Mouse (Mus musculus): ENCODE measurements around the gene Rps6kb1.
"Not testable (repeated sequence)": the region's sequence is repeated elsewhere in the genome, so short reads cannot be mapped to it uniquely, and the experiment has no call there.

Gene Rps6kb1

DNA sequence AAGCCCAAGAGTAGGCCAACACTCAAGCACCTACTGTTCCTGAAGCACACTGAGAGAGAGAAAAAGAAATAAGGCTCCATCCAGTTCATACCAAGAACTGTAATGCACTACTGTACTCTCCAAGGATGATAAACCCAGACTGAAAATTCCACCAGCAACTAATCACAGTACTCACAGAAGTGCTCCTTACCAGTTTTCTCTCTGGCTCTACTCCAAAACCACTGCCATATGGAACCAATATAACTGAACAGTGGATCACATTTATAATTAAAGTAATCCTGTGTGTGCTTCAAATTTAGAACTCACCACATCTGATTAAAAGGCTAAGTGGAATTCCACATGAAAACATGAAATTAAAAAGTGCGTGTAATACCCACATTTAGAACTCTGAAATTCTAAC is 1.8 kb downstream of the Rps6kb1 start:
- DNase-seq (ENCODE audit: low spot score in 2 of 2): no peak

DNA sequence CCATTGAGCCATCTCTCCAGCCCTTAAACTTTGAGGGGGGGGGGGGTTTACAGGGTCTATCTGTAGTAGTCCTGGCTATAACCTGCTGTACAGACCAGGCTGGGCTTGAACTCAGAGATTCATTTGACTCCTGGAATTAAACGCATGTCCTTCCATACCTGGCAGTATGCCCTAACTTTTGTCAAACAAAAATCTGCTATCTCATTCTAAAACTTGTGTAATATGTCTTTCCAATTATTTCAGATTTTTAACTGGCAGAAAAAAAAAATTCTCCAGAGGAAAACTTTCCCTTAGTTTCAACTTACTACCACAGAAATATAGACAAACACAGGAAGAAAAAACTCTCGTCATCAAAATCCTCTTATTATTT is 4.1 kb downstream of the Rps6kb1 start:
- DNase-seq (ENCODE audit: low spot score in 2 of 2): no peak

DNA sequence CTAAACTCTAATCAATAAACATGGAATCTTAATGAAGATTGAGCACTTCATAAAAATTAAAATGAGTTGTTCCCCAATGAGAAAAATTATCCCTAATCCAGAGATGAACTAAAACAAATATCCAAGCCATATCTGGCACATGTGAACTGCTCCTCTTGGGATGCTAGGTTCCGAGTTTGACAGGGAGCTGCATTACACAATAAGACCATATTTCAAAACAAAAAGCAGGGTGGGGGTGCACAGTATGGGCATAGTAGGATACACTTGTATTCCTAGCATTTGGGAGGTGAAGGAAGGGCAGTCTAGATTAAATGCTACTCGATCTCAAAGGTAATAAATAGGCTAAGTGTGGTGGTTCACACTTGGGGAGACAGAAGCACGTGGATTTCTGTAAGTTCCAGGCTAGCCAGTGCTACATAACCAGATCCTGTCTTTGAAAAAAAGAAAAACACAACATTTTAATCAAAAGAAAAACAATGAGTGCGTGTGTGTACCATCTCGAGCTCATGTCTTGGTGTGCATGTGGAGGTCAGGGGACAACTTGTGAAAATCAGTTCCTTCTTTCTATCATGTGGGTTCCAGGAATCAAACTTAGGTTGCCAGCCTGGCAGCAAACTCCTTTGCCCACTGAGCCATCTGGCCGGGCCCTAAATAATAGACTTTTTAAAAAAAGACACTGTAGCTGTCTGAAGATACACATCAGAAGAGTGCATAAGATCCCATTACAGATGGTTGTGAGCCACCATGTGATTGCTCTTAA is 4.7 kb downstream of the Rps6kb1 start:
- DNase-seq (ENCODE audit: low spot score in 2 of 2): no peak

DNA sequence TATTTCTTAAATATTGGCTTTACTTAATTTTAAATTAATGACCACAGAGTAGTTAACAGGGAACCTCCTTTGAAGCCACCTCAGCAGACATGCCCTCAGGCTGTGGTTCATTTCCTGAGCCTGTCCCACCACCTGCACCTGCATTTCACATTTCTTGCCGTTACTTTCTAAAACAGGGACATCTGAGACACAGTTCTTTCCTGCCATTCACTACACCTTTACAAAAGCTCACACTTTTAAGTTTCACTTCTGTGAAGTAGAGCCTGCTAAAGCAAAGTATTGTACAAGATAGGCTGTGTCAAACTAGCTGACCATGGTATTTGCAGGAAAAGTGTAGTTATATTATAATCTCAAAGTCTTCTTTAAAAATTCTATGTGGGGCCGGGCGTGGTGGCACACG is 5.8 kb downstream of the Rps6kb1 start:
- DNase-seq (ENCODE audit: low spot score in 2 of 2): no peak

DNA sequence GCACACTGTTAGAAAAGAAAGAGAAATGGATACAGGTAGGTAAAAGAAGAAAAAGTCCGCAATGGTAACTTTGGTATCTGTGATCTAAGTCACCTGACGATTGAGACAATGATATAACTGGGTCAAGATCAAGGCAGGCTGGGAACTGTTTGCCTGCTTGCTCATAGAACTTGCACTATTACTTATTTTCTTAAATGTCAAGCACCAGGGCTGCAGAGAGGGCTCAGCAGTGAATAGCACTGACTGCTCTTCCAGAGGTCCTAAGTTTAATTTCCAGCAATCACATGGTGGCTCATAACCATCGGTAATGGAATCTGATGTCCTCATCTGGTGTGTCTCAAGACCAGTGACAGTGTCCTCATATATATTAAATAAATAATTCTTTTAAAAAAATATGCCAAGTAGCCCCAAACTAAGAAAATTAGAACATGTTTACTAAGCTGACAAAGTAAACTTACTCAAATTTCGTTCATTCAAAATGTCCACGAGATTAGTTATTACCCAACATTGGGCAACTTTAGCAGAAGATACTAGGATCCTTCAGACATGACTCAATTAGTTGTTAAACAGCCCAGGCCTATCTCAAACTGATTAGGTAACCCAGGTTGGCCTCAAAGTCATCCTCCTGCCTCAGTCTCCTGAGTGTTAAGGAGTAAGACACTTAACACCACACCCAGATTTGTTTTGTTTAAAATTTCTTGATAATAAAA is 10.2 kb downstream of the Rps6kb1 start:
- DNase-seq (ENCODE audit: low spot score in 2 of 2): no peak

DNA sequence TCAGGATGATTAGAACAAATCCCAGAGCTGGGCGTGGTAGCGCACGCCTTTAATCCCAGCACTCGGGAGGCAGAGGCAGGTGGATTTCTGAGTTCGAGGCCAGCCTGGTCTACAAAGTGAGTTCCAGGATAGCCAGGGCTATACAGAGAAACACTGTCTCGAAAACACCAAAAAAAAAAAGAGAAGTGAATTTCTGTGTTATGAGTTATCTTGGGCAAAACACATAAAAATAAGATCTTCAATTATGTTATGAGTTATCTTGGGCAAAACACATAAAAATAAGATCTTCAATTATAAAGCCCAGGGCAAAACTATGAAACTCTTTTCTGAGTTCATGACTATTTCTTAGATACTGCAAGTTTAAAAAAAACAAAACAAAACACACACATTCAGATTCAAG is 11.3 kb downstream of the Rps6kb1 start:
- not testable (repeated sequence) for DNase-seq (ENCODE audit: low spot score in 2 of 2)

DNA sequence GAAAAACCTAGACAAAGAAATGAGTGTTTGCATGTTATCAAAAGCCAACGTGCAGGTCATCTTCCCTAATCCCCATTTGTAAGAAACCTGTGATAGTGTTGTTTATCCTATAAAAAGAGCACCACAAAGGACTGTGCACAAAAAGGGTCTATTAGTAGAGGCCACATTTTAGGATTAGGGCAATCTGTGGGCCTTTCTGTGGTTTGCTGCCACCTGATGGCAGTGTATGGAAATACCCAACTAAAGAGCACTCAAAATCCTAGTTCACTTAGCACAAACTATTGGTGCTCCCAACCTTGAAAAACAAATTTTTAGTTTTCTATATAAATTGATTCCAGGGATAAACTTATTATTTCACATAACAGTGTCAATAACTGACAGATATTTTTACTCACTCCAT is 11.8 kb downstream of the Rps6kb1 start:
- DNase-seq (ENCODE audit: low spot score in 2 of 2): no peak

DNA sequence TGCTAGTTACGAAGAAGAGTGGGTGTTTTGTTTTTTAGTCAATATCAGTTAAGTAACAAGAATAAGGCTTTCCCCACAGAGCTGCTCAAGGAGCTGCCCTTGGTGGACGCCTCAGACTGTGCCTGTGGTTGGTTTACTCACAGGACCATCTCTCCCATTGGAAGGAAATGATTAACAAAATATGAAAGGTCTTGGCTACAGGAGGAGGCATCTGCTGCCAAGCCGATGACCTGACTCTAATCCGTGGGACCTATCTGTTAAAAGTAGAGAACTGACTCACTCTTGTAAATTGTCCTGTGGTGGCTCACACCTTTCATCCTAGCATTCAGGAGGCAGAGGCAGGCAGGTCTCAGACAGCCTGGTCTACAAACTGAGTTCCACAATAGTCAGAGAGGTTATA is 17.1 kb downstream of the Rps6kb1 start:
- DNase-seq (ENCODE audit: low spot score in 2 of 2): no peak

DNA sequence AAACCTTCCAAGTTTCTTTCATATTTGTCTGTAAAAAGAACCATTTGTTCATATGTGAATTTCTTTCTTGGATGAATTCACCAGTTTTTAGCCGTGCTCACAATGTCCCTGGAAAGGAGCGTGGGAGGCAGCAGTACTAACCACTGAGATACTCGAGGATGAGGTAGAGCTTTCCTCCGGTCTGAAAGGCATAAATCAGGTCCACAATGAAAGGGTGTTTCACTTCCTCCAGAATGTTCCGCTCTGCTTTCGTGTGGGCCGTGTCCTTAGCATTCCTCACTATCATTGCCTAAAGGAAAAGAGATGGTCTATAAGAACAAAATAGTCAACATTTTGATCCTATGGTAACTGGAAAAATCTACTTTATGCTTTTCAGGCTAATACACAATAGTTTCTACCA is 24.9 kb downstream of the Rps6kb1 start:
- DNase-seq (ENCODE audit: low spot score in 2 of 2): no peak

DNA sequence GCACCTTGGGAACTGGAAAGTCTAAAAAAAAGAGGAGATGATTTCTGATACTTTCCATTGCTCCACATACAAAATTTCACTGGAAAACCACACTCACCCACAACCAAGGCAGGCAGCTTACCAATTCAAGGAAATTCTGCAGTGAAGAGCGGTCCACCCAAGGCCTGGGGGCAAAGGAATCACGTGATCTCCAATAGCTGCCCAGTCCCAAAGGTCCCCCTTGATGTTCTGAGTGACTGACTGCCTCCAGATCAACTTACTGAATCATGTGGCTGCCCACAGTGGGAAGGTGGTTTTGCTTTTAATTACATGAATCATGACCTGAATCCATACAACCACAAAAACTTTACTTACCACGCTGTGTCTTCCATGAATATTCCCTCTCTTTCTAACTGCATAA is 27.4 kb downstream of the Rps6kb1 start:
- DNase-seq (ENCODE audit: low spot score in 2 of 2): no peak

DNA sequence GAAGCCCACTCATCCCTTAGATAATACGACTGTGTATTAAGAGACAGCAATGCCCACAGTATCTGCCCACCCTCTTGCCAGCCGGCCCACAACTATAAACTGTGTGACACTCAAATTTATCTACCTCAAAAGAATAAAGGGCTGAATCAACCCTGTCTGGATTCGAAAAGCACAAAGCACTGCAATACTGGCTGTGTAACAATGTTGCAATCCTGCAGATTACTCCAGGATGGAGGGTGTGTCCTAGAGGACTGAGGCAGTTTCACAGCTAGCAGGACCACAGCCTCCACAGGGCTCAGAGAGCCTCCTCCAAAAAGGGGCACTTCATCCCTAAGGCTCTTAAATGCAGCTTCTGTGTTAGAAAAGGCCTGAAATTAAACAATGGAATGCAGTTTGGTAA is 28.0 kb downstream of the Rps6kb1 start:
- no peak for DNase-seq (ENCODE audit: low spot score in 2 of 2)

DNA sequence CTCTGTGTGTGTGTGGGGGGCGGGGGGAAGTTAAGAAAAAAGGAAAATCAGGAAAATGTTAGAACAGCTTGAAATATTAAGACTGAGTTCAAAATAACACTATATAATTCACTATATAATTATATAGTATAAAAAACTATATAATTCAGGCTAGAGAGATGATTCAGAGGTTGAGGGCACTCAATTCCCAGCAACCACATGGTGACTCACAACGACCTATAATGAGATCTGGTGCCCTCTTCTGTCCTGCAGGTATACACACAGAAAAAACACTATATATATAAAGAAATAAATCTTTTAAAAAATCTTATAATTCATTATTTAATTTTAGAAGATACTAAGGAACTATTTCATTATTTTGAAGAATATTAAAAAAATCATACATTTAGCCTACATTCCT is 36.6 kb downstream of the Rps6kb1 start:
- no peak for DNase-seq (ENCODE audit: low spot score in 2 of 2)

DNA sequence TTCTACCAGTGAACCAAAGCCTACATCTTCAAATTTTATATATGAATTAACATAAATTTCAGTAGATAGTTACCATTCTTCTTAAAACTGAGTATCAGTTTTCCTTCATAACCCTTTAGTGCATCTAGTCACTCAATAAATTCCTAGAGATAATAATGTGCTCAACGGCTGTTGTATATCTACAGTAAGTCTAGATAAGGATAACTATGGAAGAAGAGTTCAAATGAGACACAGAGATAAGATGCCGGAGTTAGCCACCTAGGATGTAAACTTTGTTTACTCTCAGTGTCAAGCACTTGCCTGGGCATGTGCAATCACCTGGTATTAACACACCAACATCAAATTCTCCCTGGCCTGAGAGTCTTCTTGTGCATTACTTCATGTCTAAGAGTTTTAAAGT is 37.3 kb downstream of the Rps6kb1 start:
- no peak for DNase-seq (ENCODE audit: low spot score in 2 of 2)

DNA sequence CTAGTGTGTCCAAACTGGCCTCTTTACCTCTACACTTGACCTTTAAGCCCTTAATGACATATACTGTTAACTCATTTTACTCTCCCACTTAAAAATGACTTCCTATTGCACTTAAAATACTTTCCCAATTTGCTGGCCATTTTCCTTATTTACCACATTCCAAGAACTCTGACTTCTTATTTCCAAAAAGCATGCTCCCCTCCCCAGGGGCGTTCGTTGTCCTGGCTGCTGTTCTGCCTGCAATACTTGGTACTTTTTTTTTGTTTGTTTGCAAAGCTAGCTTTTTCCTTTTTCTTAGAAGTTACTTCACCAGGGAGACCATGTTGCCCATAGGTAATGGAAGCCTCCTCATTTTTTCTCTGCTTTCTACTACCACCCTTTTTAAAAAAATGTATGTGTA is 41.5 kb downstream of the Rps6kb1 start:
- DNase-seq (ENCODE audit: low spot score in 2 of 2): no peak

DNA sequence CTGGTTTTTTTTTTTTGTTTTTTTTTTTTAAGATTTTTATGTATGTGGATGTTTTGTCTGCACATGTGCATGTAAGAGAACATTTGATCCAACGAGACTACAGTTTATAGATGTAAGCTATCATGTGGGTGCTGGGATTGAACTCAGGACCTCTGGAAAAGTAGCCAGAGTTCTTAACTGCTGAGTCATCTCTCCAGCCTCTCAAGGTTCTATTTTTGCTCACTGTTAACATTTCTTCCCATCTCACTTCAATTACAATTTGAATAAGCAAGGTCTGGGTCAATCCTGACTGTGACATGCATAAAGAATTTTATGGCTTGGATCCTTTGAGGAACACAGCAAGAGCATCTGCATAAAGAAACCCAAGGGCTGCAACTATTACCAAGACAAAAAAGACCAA is 43.8 kb downstream of the Rps6kb1 start:
- DNase-seq (ENCODE audit: low spot score in 2 of 2): no peak

DNA sequence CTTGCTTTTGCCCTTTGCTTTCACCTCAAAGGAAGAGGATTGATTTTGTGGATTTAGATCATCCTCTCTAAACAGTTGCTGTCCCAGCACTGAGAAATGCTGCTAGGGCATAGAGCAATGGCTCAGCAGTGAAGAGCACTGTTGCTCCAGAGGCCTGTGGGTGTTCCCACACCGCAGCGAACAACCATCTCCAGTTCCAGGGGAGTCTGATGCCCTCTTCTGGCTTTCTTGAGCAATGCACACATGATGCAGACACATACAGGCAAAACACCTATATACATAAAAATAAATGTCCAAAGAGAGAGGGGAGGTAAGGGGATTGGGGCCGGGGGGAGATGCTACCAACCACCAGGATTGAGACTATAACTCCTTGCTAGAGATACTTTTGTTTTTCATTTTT is 46.7 kb downstream of the Rps6kb1 start:
- no peak for DNase-seq (ENCODE audit: low spot score in 2 of 2)

DNA sequence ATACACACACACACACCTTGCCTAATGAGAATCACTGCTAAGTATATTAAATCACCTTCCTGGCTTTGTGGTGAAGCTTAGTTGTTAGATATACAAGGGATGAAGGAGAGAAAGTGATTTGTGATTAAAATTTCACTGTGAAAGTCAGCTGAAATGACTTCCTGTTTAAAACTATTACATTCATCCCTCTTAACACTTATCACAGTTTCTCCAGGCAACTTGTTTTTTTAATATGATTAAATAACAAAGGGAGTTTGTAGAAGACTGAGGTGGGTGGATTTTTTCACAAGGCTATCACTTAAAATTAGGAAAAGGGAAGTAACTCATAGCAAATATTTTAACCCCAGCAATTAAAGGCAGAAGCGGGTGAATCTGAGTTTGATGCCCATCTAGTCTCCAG is 47.2 kb downstream of the Rps6kb1 start:
- DNase-seq (ENCODE audit: low spot score in 2 of 2): no peak

DNA sequence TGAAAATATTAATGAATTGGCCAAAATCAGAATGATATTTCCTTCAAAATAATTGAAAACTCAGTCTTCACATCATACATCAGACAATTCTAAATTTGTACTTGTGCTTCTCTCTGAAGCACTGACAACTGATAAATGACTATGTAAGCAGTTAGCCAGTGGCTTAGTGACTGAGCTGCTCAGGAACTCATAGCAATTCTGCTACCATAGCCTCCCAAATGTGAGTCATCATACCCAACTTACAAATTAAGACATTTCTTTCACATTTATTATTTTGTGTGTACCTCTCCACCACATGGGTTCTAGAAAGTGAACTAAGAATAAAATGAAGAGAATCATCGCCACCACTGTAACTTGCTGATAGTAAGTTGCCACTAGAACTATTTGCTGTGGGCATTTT is 53.8 kb downstream of the Rps6kb1 start:
- no peak for DNase-seq (ENCODE audit: low spot score in 2 of 2)

DNA sequence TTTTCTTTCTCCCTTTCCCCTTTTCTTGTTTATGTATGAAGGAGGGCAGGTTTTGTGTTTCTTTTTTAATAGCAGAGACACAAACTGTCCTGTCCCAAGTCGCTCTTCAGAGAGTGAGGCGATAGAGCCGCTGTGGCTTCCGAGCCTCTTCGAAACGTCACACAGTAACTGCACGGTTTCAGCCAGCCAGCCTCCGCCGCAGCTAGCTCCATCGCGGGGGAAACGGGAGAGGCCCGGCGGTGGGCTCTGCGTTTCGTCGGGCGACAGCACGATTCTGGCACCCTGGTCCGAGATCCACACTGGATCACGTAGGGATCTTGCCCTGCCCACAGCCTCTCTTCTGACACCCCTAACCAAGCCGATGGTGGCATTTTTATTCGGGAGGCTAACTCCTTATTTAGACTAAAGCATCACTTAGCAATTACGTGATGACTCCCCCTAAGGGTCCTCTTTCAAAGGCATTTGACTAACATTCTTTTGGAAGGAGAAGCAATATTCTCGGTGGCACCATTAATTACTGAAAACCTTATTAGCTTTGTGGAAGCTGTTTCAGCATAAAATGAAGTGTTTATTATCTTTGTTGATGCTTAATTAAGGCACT is 59.6 kb downstream of the Rps6kb1 start:
- DNase-seq (ENCODE audit: low spot score in 2 of 2): peak; percentile 20 to 38

DNA sequence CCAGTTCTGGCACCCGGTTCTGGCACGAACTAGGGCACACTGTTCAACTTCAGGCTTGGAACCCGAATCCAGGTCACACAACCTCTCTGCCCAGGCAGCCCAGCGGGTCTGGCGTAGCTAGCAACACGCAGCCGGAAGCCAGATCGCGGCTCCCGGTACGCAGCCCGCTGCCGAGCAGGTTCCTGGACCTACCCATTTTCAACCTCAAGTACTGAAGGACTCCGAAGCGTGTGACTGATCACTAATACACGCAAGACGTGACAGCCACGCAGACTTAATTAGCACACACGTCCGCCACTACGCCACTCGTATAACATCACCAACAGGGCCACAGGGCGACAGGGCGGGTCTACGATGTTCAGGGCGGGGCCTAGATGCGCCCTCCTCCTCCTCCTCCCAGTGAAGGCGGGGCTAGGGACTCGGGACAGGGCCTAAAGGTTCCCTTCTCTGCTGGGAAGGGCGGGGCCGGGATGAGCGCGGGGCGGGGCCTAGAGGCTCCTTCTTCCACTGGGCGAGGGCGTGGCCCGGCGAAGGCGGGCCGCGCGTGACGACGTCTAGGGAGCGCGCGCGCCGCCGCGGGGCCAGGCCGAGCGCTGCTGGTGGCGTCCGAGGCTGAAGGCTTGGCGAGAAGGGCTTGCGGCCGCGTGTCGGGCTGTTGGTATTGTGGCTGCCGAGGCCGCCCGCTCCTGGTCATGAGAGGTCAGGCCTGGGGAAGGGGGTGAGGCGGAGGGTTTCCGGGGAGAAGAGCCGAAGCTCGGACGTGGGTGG is 60.3 kb downstream of the Rps6kb1 start, which contains the start of gene Rnft1:
Rnft1 (plus strand) TSS at position 557 of the 768 bp plus-strand sequence.
- peak; percentile 98 to 99 for DNase-seq (ENCODE audit: low spot score in 2 of 2)

DNA sequence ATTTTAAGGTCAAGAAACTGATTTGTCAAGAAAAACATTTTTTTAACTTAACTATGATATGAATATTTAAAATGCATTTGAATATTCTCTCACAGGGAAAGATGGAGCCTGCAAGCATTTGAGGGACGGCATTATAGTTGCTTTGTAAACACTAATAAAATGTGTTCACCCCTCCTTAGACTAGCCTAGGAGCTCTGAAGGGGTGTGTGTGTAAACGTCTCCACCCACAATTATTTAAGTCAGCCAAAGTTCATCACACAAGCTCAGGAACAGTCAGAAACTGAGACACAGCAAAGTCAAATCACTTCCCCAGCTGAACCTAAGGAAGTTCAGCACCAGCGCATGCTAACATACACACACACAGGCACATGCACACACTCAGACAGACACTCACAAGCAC is 71.0 kb downstream of the Rps6kb1 start:
- DNase-seq (ENCODE audit: low spot score in 2 of 2): no peak

DNA sequence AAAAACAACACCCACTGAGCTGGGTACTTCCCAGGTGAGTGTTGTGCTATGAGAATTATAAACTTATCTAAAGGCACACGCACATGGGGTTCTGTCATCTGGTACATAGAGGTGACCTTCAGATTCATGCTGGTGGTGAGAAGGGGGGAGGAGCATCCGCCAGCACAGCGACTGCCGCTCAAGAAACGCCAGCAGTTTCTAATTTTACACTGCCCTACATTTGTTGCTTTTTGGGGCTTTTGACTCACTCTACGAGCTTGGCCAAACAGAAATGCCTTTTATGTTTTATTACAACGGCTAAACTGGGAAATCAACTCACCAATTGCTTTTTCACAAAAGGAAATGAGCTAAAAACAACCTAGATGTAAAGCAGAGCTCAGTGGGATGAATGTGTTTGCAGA is 71.8 kb downstream of the Rps6kb1 start:
- no peak for DNase-seq (ENCODE audit: low spot score in 2 of 2)
